Mouse (Mus musculus) kidney, embryonic 15.5 days (tissue): ENCODE results near the gene Gp5. TPM values are rescaled to one million over a fixed set of nuclear protein-coding genes. Genes with fewer than 3 reads are reported as not detected.
A peak's percentile ranks its signal among the peaks of the same experiment; 100 is the strongest.

Experiments
- ATAC-seq: fragments of 200-750 bp; cut with Nextera tagmentation; replicated peaks from 2 replicates; pipeline ENCODE4 v1.8.0; 2017; ENCODE audit warnings: moderate TSS enrichment; ENCODE audit not compliant: low FRiP score
- H3K27ac ChIP-seq: fragments of 300-500 bp; sonication (generic); 2 replicates; pipeline ENCODE4 v1.5.1; 2015; ENCODE audit warnings: mild to moderate bottlenecking, inconsistent platforms
- H3K27me3 ChIP-seq: fragments of 300-500 bp; sonication (generic); 2 replicates; pipeline ENCODE4 v1.6.1; 2015; ENCODE audit warnings: inconsistent platforms
- H3K36me3 ChIP-seq: fragments of 300-500 bp; sonication (generic); 2 replicates; pipeline ENCODE4 v1.6.1; 2015; ENCODE audit warnings: inconsistent platforms
- H3K4me1 ChIP-seq: fragments of 300-500 bp; sonication (generic); 2 replicates; pipeline ENCODE4 v1.6.1; 2015; ENCODE audit warnings: inconsistent platforms
- H3K4me2 ChIP-seq: fragments of 300-500 bp; sonication (generic); 2 replicates; pipeline ENCODE4 v1.6.1; 2015; ENCODE audit warnings: moderate library complexity, mild to moderate bottlenecking, inconsistent platforms
- H3K4me3 ChIP-seq: fragments of 300-500 bp; sonication (generic); replicated peaks from 2 replicates; pipeline ENCODE4 v1.5.1; 2015; ENCODE audit warnings: mild to moderate bottlenecking, inconsistent platforms
- H3K9ac ChIP-seq: fragments of 300-500 bp; sonication (generic); 2 replicates; pipeline ENCODE4 v1.6.1; 2015; ENCODE audit warnings: mild to moderate bottlenecking, inconsistent platforms
- H3K9me3 ChIP-seq: fragments of 300-500 bp; sonication (generic); replicated peaks from 2 replicates; pipeline ENCODE4 v1.6.1; 2016; ENCODE audit warnings: inconsistent platforms
- WGBS: fragments of 180-500 bp; shearing (Covaris S2); methylation state at CpG from one replicate; pipeline ENCODE4 v1.1.7; 2015; ENCODE audit warnings: mixed read lengths; 5-methylcytosine and 5-hydroxymethylcytosine counted together
- polyA plus RNA-seq: library from polyadenylated mRNA; unstranded; fragments of >200 nt; fragmentation: Nextera tagmentation; extraction: Ambion mirVana; gene quantifications from 2 replicates; pipeline ENCODE4 v1.2.1, GENCODE M21; 2015

The Gp5 gene
- polyA plus RNA-seq, 1 experiment from 2014 or later: 0.93 TPM

GRCm38 (mm10) chr16:30299711-30300277 lies 10.8 kb downstream of the Gp5 start:
- H3K4me1 ChIP-seq: peaks cover 6% of the 10 kb centered on the region; the same call in 1 of the 2 replicates
- WGBS: 58% methylated on average over 10 of the region's 10 CpGs
- ATAC-seq: no peak
- no peaks in the 10 kb centered on the region for H3K36me3 ChIP-seq
- H3K27ac ChIP-seq: no peak overlapping the region
- H3K27me3 ChIP-seq: peaks cover 17% of the 10 kb centered on the region; the same call in 1 of the 2 replicates
- no peaks in the 10 kb centered on the region for H3K9me3 ChIP-seq
- no peak overlapping the region for H3K4me2 ChIP-seq
- no peak overlapping the region for H3K4me3 ChIP-seq
- H3K9ac ChIP-seq: no peak overlapping the region

- Histone ChIP-seq H3K4me2 (no peak overlapping the region), H3K9ac (no peak overlapping the region), H3K9me3 (no peaks in the 10 kb centered on the region), H3K36me3 (no peaks in the 10 kb centered on the region), H3K27ac (no peak overlapping the region), H3K27me3 (0 out of 2 replicates have a peak, but pooled peaks cover 12% of the 10 kb centered on the region), H3K4me3 (no peak overlapping the region), H3K4me1 (no peaks in the 10 kb centered on the region)
- no peak for ATAC-seq
- WGBS: 85% methylated on average over 7 of the region's 7 CpGs
Observed at GRCm38 (mm10) chr16:30297450-30297849, 13.1 kb downstream of the Gp5 start.

GRCm38 (mm10) chr16:30296601-30297275 lies 13.8 kb downstream of the Gp5 start:
- Histone ChIP-seq H3K4me3 (no peak overlapping the region), H3K9me3 (no peaks in the 10 kb centered on the region), H3K4me2 (no peak overlapping the region), H3K9ac (no peak overlapping the region), H3K4me1 (no peaks in the 10 kb centered on the region), H3K27ac (no peak overlapping the region), H3K27me3 (0 out of 2 replicates have a peak, but pooled peaks cover 12% of the 10 kb centered on the region), H3K36me3 (no peaks in the 10 kb centered on the region)
- WGBS: 86% methylated on average over 11 of the region's 11 CpGs
- no peak for ATAC-seq

- Histone ChIP-seq H3K27me3 (0 out of 2 replicates have a peak, but pooled peaks cover 3% of the 10 kb centered on the region), H3K4me2 (no peak overlapping the region), H3K4me1 (peaks cover 7% of the 10 kb centered on the region), H3K9ac (no peak overlapping the region), H3K4me3 (no peak overlapping the region), H3K27ac (no peak overlapping the region), H3K9me3 (no peaks in the 10 kb centered on the region), H3K36me3 (no peaks in the 10 kb centered on the region)
- no peak for ATAC-seq
- WGBS: 93% methylated on average over 7 of the region's 7 CpGs
Observed at GRCm38 (mm10) chr16:30295106-30295505, 15.5 kb downstream of the Gp5 start.

- H3K27ac ChIP-seq: no peak overlapping the region
- WGBS: 33% methylated on average over 6 of the region's 6 CpGs
- ATAC-seq: peak; percentile 76
- peaks cover 15% of the 10 kb centered on the region for H3K27me3 ChIP-seq
- H3K9me3 ChIP-seq: no peaks in the 10 kb centered on the region
- no peak overlapping the region for H3K9ac ChIP-seq
- peaks cover 15% of the 10 kb centered on the region for H3K4me1 ChIP-seq
- H3K36me3 ChIP-seq: no peaks in the 10 kb centered on the region
- no peak overlapping the region for H3K4me3 ChIP-seq
- H3K4me2 ChIP-seq: no peak overlapping the region
Observed at GRCm38 (mm10) chr16:30290436-30290835, 20.1 kb downstream of the Gp5 start.

GRCm38 (mm10) chr16:30285701-30286100 lies 24.9 kb downstream of the Gp5 start:
- Histone ChIP-seq H3K27ac (no peak overlapping the region), H3K36me3 (no peaks in the 10 kb centered on the region), H3K9me3 (no peaks in the 10 kb centered on the region), H3K4me2 (no peak overlapping the region), H3K27me3 (peaks cover 54% of the 10 kb centered on the region), H3K4me1 (peaks cover 42% of the 10 kb centered on the region), H3K9ac (no peak overlapping the region), H3K4me3 (no peak overlapping the region)
- no peak for ATAC-seq
- 62% methylated on average over 4 of the region's 4 CpGs for WGBS

- Histone ChIP-seq H3K9ac (no peak overlapping the region), H3K4me3 (peak overlapping the region; percentile 14; the same call in 1 of the 2 replicates), H3K4me1 (peaks cover 35% of the 10 kb centered on the region), H3K9me3 (no peaks in the 10 kb centered on the region), H3K36me3 (no peaks in the 10 kb centered on the region), H3K4me2 (peak overlapping the region; percentile 69), H3K27ac (no peak overlapping the region), H3K27me3 (peaks cover 50% of the 10 kb centered on the region)
- ATAC-seq: peak; percentile 30; the same call in 1 of the 2 replicates
- 2% methylated on average over 15 of the region's 15 CpGs for WGBS
Observed at GRCm38 (mm10) chr16:30283743-30284337, 26.7 kb downstream of the Gp5 start.

GRCm38 (mm10) chr16:30282844-30283495 lies 27.6 kb downstream of the Gp5 start, which contains the start of gene Lrrc15:
Lrrc15 (minus strand) TSS chr16:30283256.
- WGBS: 2% methylated on average over 34 of the region's 34 CpGs
- Histone ChIP-seq H3K36me3 (no peaks in the 10 kb centered on the region), H3K9me3 (no peaks in the 10 kb centered on the region), H3K27me3 (peaks cover 50% of the 10 kb centered on the region), H3K27ac (no peak within 1 kb of the TSS), H3K4me1 (peaks cover 35% of the 10 kb centered on the region), H3K4me3 (peak within 1 kb of the TSS; percentile 39), H3K4me2 (peak within 1 kb of the TSS; percentile 69), H3K9ac (no peak within 1 kb of the TSS)
- 0 out of 2 replicates have a peak, but pooled peaks have one; percentile 50 for ATAC-seq

- peaks cover 43% of the 10 kb centered on the region for H3K27me3 ChIP-seq
- ATAC-seq: no peak
- no peak overlapping the region for H3K4me3 ChIP-seq
- H3K9ac ChIP-seq: no peak overlapping the region
- H3K27ac ChIP-seq: no peak overlapping the region
- H3K36me3 ChIP-seq: no peaks in the 10 kb centered on the region
- H3K4me1 ChIP-seq: peaks cover 35% of the 10 kb centered on the region
- H3K9me3 ChIP-seq: no peaks in the 10 kb centered on the region
- WGBS: 8% methylated on average over 4 of the region's 4 CpGs
- H3K4me2 ChIP-seq: no peak overlapping the region
Observed at GRCm38 (mm10) chr16:30280676-30281297, 29.8 kb downstream of the Gp5 start.

- H3K27ac ChIP-seq: no peak overlapping the region
- H3K27me3 ChIP-seq: peaks cover 19% of the 10 kb centered on the region
- no peak overlapping the region for H3K4me3 ChIP-seq
- no peak overlapping the region for H3K9ac ChIP-seq
- H3K36me3 ChIP-seq: no peaks in the 10 kb centered on the region
- H3K9me3 ChIP-seq: no peaks in the 10 kb centered on the region
- no peak for ATAC-seq
- no peak overlapping the region for H3K4me2 ChIP-seq
- WGBS: 68% methylated on average over 11 of the region's 11 CpGs
- peaks cover 22% of the 10 kb centered on the region for H3K4me1 ChIP-seq
Observed at GRCm38 (mm10) chr16:30278406-30278805, 32.2 kb downstream of the Gp5 start.

GRCm38 (mm10) chr16:30275558-30276340 lies 34.8 kb downstream of the Gp5 start:
- Histone ChIP-seq H3K27ac (no peak overlapping the region), H3K36me3 (no peaks in the 10 kb centered on the region), H3K27me3 (no peaks in the 10 kb centered on the region; the same call in 1 of the 2 replicates), H3K9ac (no peak overlapping the region), H3K4me3 (no peak overlapping the region), H3K9me3 (no peaks in the 10 kb centered on the region), H3K4me2 (no peak overlapping the region), H3K4me1 (peaks cover 4% of the 10 kb centered on the region)
- WGBS: 77% methylated on average over 15 of the region's 15 CpGs
- no peak for ATAC-seq
